Mouse (Mus musculus) midbrain, postnatal 0 days (tissue): ENCODE measurements around the gene Btaf1. TPM values are rescaled to one million over a fixed set of nuclear protein-coding genes. Genes with fewer than 3 reads are reported as not detected.

Source experiments
- ATAC-seq: fragments of 200-750 bp; cut with Nextera tagmentation; 2 replicates; pipeline ENCODE4 v1.8.0; 2017; ENCODE audit warnings: moderate number of reproducible peaks, mild to moderate bottlenecking, moderate TSS enrichment, moderate library complexity; ENCODE audit not compliant: low FRiP score
- DNase-seq: peaks from one replicate; pipeline ENCODE4 v3.0.0-alpha.2; 2015; ENCODE audit warnings: low spot score
- H3K27ac ChIP-seq: fragments of 300-500 bp; sonication (generic); 2 replicates; pipeline ENCODE4 v1.5.1; 2014; ENCODE audit warnings: low read depth, mild to moderate bottlenecking, low read length, mixed read lengths
- H3K27me3 ChIP-seq: fragments of 300-500 bp; sonication (generic); 2 replicates; pipeline ENCODE4 v1.6.1; 2014; ENCODE audit warnings: low read length, control low read depth, mixed read lengths; ENCODE audit not compliant: insufficient read depth
- H3K36me3 ChIP-seq: fragments of 300-500 bp; sonication (generic); 2 replicates; pipeline ENCODE4 v1.6.1; 2014; ENCODE audit warnings: low read length, control low read depth, mixed read lengths; ENCODE audit not compliant: insufficient read depth
- H3K4me1 ChIP-seq: fragments of 300-500 bp; sonication (generic); 2 replicates; pipeline ENCODE4 v1.6.1; 2014; ENCODE audit warnings: mild to moderate bottlenecking, control low read depth, antibody characterized with exemption, low read length, mixed read lengths; ENCODE audit not compliant: insufficient read depth
- H3K4me2 ChIP-seq: fragments of 300-500 bp; sonication (generic); 2 replicates; pipeline ENCODE4 v1.6.1; 2014; ENCODE audit warnings: low read depth, mild to moderate bottlenecking, low read length, mixed read lengths; ENCODE audit not compliant: poor library complexity, severe bottlenecking
- H3K4me3 ChIP-seq: fragments of 300-500 bp; sonication (generic); 2 replicates; pipeline ENCODE4 v1.5.1; 2014; ENCODE audit warnings: low read depth, mild to moderate bottlenecking, low read length, moderate library complexity
- H3K9ac ChIP-seq: fragments of 300-500 bp; sonication (generic); replicated peaks from 2 replicates; pipeline ENCODE4 v1.6.1; 2014; ENCODE audit warnings: mild to moderate bottlenecking, low read length, moderate library complexity, mixed read lengths; ENCODE audit not compliant: poor library complexity, severe bottlenecking
- H3K9me3 ChIP-seq: fragments of 300-500 bp; sonication (generic); 2 replicates; pipeline ENCODE4 v1.6.1; 2016; ENCODE audit warnings: low read length, control low read depth
- CTCF ChIP-seq: IDR thresholded peaks from 2 replicates; pipeline ENCODE4 v1.5.1; 2016; ENCODE audit warnings: antibody characterized with exemption, mild to moderate bottlenecking
- WGBS: fragments of 180-500 bp; shearing (Covaris S2); extraction: QIAGEN DNeasy Blood & Tissue Kit; methylation state at CpG from one replicate; pipeline ENCODE4 v1.1.7; 2014; 5-methylcytosine and 5-hydroxymethylcytosine counted together
- polyA plus RNA-seq: library from polyadenylated mRNA; unstranded; fragments of >200 nt; fragmentation: Nextera tagmentation; extraction: Ambion mirVana; gene quantifications from 2 replicates; pipeline ENCODE4 v1.2.1, GENCODE M21; 2015
- total RNA-seq: library from RNA; depleted of rRNA; stranded (reverse); fragments of >200 nt; gene quantifications from 2 replicates; pipeline ENCODE4 v1.2.3, GENCODE M21; 2014

Btaf1 gene
- total and polyA plus RNA-seq, 2 experiments from 2014 or later: 3.5 to 16.4 TPM

DNA sequence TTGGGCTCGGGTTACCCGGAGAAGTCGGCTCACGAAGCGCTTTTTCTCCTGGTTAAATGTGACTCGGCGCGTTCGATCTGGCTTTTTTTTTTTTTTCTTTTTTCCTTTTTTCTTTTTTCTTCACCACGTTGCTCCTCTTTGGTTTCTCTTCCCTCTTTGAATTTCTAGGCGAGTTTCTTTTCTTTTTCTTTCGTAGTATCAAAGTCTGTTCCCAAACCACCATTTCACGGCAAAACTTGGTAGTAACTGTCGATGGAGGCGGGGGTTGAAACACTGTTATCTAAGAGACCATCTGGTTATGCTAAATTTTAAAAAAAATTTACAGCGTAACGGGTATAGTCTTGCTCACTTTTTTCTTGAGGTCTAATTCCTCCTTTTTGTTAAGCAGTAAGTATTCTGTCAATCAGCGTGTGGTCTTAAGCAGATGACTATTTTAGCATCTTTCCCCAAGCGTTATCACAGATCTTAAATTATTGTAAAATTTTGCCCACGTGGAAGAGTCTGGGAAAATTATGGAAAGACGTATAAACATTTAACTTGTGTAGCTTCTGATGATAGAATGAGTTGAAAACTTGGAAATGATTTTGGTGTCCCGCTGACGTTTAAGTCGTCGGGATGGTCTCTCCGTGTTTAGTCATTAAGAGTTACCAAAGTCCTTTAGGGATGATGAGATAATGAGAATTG, 816 bp downstream of the Btaf1 start:
- no peak for ATAC-seq
- DNase-seq: no peak

GRCm38 (mm10) chr19:36927800-36928361, 2.0 kb downstream of the Btaf1 start:
- H3K27ac ChIP-seq: no peak overlapping the region
- peaks cover 3% of the 10 kb centered on the region; the same call in 1 of the 2 replicates for H3K4me1 ChIP-seq
- DNase-seq (no peak), ATAC-seq (no peak)
- H3K9me3 ChIP-seq: no peaks in the 10 kb centered on the region
- no peak overlapping the region for H3K4me2 ChIP-seq
- no peak overlapping the region for H3K4me3 ChIP-seq
- 83% methylated on average over 6 of the region's 6 CpGs for WGBS
- H3K27me3 ChIP-seq: no peaks in the 10 kb centered on the region
- H3K9ac ChIP-seq: no peak overlapping the region
- no peak for TF ChIP-seq CTCF
- no peaks in the 10 kb centered on the region for H3K36me3 ChIP-seq

More for the DNA sequence above, 816 bp downstream of the Btaf1 start:
- Histone ChIP-seq H3K27me3 (no peaks in the 10 kb centered on the region), H3K27ac (peak overlapping the region; percentile 94), H3K4me1 (peaks cover 3% of the 10 kb centered on the region; the same call in 1 of the 2 replicates), H3K4me3 (peak overlapping the region; percentile 90), H3K4me2 (peak overlapping the region; percentile 81), H3K9me3 (no peaks in the 10 kb centered on the region), H3K36me3 (no peaks in the 10 kb centered on the region), H3K9ac (peak overlapping the region; percentile 87)
- TF ChIP-seq CTCF: no peak
- 3% methylated on average over 25 of the region's 26 CpGs for WGBS

- Histone ChIP-seq H3K36me3 (no peaks in the 10 kb centered on the region), H3K27ac (no peak overlapping the region), H3K4me2 (no peak overlapping the region), H3K4me1 (peaks cover 3% of the 10 kb centered on the region; the same call in 1 of the 2 replicates), H3K27me3 (no peaks in the 10 kb centered on the region), H3K4me3 (no peak overlapping the region), H3K9ac (no peak overlapping the region), H3K9me3 (no peaks in the 10 kb centered on the region)
- DNase-seq: no peak
- ATAC-seq: no peak
- TF ChIP-seq CTCF: no peak
Measured at GRCm38 (mm10) chr19:36929816-36930215, 3.9 kb downstream of the Btaf1 start.

- Histone ChIP-seq H3K9me3 (no peaks in the 10 kb centered on the region), H3K4me1 (no peaks in the 10 kb centered on the region), H3K36me3 (no peaks in the 10 kb centered on the region), H3K4me2 (no peak overlapping the region), H3K4me3 (no peak overlapping the region), H3K27me3 (no peaks in the 10 kb centered on the region), H3K9ac (no peak overlapping the region), H3K27ac (no peak overlapping the region)
- TF ChIP-seq CTCF: no peak
- ATAC-seq (no peak), DNase-seq (no peak)
Measured at GRCm38 (mm10) chr19:36932097-36932496, 6.2 kb downstream of the Btaf1 start.

DNA sequence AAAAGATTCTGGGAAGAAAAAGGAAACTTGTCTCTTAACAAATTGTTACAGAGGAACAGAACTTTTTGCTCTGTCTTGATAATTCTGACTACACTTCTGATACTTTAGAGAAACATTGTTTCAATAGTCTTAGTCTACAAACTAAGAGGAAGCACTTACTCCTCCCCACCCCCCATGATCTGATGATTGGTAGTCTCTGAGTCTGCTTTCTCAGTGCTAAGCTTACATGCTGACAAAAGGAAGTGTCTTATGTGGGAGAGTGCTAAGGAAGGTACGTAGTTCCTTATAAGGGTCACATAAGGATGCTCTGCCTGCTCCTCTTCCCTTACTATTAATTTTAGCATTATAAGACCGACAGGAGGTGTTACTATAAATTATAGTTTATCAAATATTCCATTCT, 6.7 kb downstream of the Btaf1 start:
- no peak overlapping the region for H3K4me3 ChIP-seq
- H3K27me3 ChIP-seq: no peaks in the 10 kb centered on the region
- no peaks in the 10 kb centered on the region for H3K4me1 ChIP-seq
- WGBS: 91% methylated on average over 2 of the region's 2 CpGs
- H3K27ac ChIP-seq: no peak overlapping the region
- no peaks in the 10 kb centered on the region for H3K9me3 ChIP-seq
- no peak overlapping the region for H3K4me2 ChIP-seq
- TF ChIP-seq CTCF: no peak
- ATAC-seq (no peak), DNase-seq (no peak)
- no peaks in the 10 kb centered on the region for H3K36me3 ChIP-seq
- no peak overlapping the region for H3K9ac ChIP-seq

DNA sequence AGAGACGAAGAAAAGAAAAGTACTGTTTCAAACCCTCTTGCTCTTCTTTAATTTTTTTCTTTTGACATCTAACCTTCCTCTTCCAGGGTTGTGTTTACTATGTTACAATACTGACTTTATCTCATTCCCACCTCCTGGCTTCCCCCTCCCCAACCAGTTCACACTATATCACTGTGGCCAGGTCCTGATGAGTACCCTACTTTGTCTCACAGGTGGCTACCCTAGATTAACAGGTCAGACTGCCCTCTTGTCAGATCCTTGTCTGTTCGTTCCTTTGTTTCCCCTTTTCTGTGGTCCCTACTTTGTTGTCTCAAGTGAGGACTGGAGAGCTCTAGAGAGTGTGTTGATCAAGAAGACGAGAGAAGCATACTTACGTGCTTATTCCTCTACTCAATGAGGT, 10.4 kb downstream of the Btaf1 start:
- Histone ChIP-seq H3K4me3 (no peak overlapping the region), H3K4me2 (no peak overlapping the region), H3K36me3 (no peaks in the 10 kb centered on the region), H3K27me3 (no peaks in the 10 kb centered on the region), H3K9ac (no peak overlapping the region), H3K9me3 (no peaks in the 10 kb centered on the region), H3K4me1 (no peaks in the 10 kb centered on the region), H3K27ac (no peak overlapping the region)
- ATAC-seq: no peak
- DNase-seq: no peak
- WGBS: 89% methylated on average over 4 of the region's 4 CpGs
- no peak for TF ChIP-seq CTCF
